Mouse (Mus musculus) C2C12 (cell line): ENCODE measurements at regions not wholly inside any gene's neighbourhood (a gene's known extent, or its start where the extent isn't known, plus 50 kb on each side); places are given as distances from the start of the nearest gene placed in this dataset.

Experiments used
- CTCF ChIP-seq: IDR thresholded peaks from one replicate; pipeline ENCODE4 v1.5.1; 2011; ENCODE audit not compliant: control insufficient read depth, insufficient read depth, insufficient read length
- MAX ChIP-seq: IDR thresholded peaks from one replicate; pipeline ENCODE4 v1.6.1; 2011; ENCODE audit warnings: mild to moderate bottlenecking, control low read depth
- USF1 ChIP-seq: IDR thresholded peaks from one replicate; pipeline ENCODE4 v1.6.1; 2011; ENCODE audit warnings: low read depth, mild to moderate bottlenecking, control low read depth, moderate library complexity

- no peak for TF ChIP-seq CTCF
- TF ChIP-seq MAX, result no peak
- TF ChIP-seq USF1, result no peak
Observed at GRCm38 (mm10) chr14:86327646-86328045, 813.4 kb downstream of the Diaph3 start.
